Mouse (Mus musculus): ENCODE results near the gene Prkra.

Gene Prkra

GRCm38 (mm10) chr2:76647883-76648570 lies at the start of gene Prkra, which contains the start of gene Pjvk:
Gene Prkra (minus strand): TSS chr2:76648015.
Gene Pjvk (plus strand): TSS chr2:76648476.
- DNase-seq (ENCODE audit: low read depth, low spot score): peak; percentile 91

GRCm38 (mm10) chr2:76695290-76695689 lies 47.5 kb upstream of the Prkra start:
- no peak for DNase-seq (ENCODE audit: low read depth, low spot score)

- no peak for DNase-seq (ENCODE audit: low read depth, low spot score)
Measured at GRCm38 (mm10) chr2:76693765-76694164, 46.0 kb upstream of the Prkra start.

- DNase-seq (ENCODE audit: low read depth, low spot score): no peak
Measured at GRCm38 (mm10) chr2:76690436-76691204, 42.8 kb upstream of the Prkra start.

- DNase-seq (ENCODE audit: low read depth, low spot score): no peak
Measured at GRCm38 (mm10) chr2:76688162-76688561, 40.3 kb upstream of the Prkra start.

GRCm38 (mm10) chr2:76687608-76688007 lies 39.8 kb upstream of the Prkra start:
- DNase-seq (ENCODE audit: low read depth, low spot score): no peak

GRCm38 (mm10) chr2:76686986-76687385 lies 39.2 kb upstream of the Prkra start:
- DNase-seq (ENCODE audit: low read depth, low spot score): no peak

- no peak for DNase-seq (ENCODE audit: low read depth, low spot score)
Measured at GRCm38 (mm10) chr2:76682301-76682700, 34.5 kb upstream of the Prkra start.

GRCm38 (mm10) chr2:76676401-76677226 lies 28.8 kb upstream of the Prkra start:
- no peak for DNase-seq (ENCODE audit: low read depth, low spot score)

- DNase-seq (ENCODE audit: low read depth, low spot score): no peak
Measured at GRCm38 (mm10) chr2:76675949-76676348, 28.1 kb upstream of the Prkra start.

- no peak for DNase-seq (ENCODE audit: low read depth, low spot score)
Measured at GRCm38 (mm10) chr2:76675451-76675850, 27.6 kb upstream of the Prkra start.

- peak; percentile 26 for DNase-seq (ENCODE audit: low read depth, low spot score)
Measured at GRCm38 (mm10) chr2:76674725-76675427, 27.1 kb upstream of the Prkra start, which contains the start of gene Plekha3. Gene Plekha3 (plus strand): TSS chr2:76675281.

GRCm38 (mm10) chr2:76673472-76674081 lies 25.8 kb upstream of the Prkra start:
- DNase-seq (ENCODE audit: low read depth, low spot score): peak; percentile 38

GRCm38 (mm10) chr2:76672966-76673392 lies 25.2 kb upstream of the Prkra start, which contains the start of gene Fkbp7:
Gene Fkbp7 (minus strand): TSS chr2:76673116.
- peak; percentile 83 for DNase-seq (ENCODE audit: low read depth, low spot score)

- no peak for DNase-seq (ENCODE audit: low read depth, low spot score)
Measured at GRCm38 (mm10) chr2:76672134-76672745, 24.4 kb upstream of the Prkra start.

GRCm38 (mm10) chr2:76671641-76672040 lies 23.8 kb upstream of the Prkra start:
- no peak for DNase-seq (ENCODE audit: low read depth, low spot score)

GRCm38 (mm10) chr2:76667200-76667599 lies 19.4 kb upstream of the Prkra start:
- DNase-seq (ENCODE audit: low read depth, low spot score): no peak

GRCm38 (mm10) chr2:76665531-76665930 lies 17.7 kb upstream of the Prkra start:
- no peak for DNase-seq (ENCODE audit: low read depth, low spot score)

GRCm38 (mm10) chr2:76659419-76659818 lies 11.6 kb upstream of the Prkra start:
- DNase-seq (ENCODE audit: low read depth, low spot score): no peak

GRCm38 (mm10) chr2:76658551-76658950 lies 10.7 kb upstream of the Prkra start:
- DNase-seq (ENCODE audit: low read depth, low spot score): no peak

Measured in WW6 (cell line).